Mouse (Mus musculus): ENCODE results near the gene Klhl42.

The Klhl42 gene

DNA sequence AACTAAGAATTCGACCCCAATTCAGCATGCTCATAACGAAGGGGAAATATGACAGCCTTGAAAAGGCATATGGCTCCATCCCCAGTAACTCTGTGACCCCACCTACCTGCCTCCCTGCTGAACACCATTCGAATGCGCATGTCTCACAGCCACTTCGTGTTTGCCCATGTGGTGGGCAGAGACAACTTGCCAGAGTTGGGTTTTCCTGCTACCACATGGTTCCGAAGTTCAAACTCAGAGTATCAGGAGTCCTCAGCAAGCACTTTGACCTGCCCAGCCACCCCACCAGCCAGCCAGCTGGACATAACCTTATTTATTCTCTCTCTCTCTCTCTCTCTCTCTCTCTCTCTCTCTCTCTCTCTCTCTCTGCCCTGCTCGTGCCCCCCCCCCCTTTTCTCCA is 3.4 kb upstream of the Klhl42 start:
- no peak for DNase-seq (ENCODE audit: low spot score)

DNA sequence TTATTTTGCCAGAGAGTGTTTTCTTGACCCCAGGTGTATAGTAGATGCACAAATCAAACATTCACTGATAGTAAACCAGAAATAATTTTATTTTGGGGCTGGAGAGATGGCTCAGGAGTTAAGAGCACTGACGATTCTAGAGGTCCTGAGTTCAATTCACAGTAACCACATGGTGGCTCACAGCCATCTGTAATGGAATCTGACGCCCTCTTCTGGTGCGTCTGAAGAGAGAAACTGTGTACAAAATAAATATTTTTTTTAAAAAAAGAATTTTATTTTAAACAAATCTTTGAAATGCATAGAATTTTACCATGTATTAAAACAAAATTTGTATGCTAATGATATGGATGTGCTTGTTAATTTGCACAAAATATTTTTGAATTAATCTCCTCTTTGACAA is 2.7 kb upstream of the Klhl42 start:
- DNase-seq (ENCODE audit: low spot score): no peak

DNA sequence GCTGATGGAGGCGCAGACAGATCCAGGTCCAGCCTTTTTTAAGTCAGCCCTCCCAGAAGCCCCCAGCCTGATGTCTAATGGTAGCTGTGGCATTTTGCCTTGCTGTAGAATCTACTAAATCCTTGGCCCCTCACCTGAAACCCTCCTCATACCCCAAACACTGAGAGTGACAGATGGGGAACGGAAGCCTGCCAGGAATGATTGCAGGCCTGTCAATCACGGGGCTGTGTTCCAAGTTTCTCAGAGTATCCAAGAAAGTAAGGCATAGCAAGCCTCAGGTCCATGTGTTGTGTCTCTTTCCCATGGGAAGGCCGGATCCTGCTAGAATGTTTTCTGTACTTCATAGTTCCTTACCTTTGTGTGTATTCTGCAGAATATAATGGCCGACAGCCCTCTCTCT is 988 bp upstream of the Klhl42 start:
- no peak for DNase-seq (ENCODE audit: low spot score)

DNA sequence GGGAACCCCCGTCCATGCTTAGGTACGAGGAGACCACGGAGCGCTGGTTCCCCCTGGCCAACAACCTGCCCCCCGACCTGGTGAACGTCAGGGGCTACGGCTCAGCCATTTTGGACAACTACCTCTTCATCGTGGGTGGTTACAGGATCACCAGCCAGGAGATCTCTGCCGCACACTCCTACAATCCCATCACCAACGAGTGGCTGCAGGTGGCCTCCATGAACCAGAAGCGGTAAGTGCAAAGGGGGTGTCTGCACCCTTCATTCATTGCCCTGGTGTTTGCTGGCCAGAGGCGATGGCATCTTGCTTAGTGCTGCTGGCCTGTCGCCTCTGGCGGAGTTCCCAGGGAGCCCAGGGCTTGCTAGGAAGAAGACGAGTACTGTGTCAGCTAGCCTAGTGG is 957 bp downstream of the Klhl42 start:
- DNase-seq (ENCODE audit: low spot score): peak; percentile 42

DNA sequence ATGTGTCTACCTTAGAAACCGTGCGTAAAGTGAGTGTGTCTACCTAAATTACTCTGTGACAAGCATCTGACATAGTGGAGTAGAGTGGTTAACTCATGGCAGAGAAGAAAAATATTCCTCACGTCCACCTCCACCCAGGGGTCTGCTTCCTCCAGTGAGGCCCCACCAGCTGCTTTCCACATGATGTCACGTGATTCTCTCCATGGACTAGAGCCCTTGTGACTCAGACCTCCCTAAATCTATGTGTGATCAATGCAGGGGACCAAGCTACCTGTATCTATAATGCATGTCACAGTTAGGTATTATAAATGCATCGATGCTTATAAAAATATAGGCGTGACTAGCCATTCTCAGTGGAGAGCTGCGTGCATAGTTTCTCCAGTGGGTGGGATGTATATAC is 3.6 kb downstream of the Klhl42 start:
- DNase-seq (ENCODE audit: low spot score): no peak

DNA sequence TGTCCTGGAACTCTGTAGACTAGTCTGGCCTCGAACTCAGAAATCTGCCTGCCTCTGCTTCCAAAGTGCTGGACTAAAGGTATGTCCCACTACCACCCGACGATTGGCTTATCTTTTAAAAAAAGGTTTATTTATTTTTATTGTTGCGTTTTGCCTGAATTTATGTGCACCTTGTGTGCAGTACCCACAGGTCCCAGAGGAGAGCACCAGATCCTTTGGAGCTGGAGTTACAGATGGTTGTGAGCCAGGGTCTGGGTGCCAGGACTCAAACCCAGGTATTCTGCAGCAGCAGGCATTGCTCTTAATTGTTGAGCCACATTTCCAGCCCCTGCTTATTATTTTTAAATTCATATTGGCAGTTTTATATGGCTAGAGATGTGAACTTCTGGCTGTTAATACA is 4.9 kb downstream of the Klhl42 start:
- no peak for DNase-seq (ENCODE audit: low spot score)

DNA sequence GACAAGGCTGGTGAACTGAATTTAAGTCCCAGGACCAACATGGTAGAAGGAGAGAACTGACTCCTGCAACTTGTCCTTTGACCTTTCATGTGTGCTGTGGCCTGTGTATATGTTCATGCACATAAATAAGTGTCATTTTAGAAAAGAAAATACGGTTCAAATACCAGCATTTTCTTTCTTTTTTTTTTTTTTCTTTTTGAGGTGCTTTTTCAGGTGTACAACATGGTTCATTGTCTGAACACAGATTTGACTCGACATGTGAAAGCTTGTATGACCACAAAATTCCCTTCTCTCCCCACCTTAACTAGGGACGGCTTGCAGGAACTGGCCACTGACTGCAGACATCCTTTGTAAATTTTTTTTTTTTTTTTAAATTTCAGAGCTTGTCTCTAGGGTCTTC is 5.8 kb downstream of the Klhl42 start:
- no peak for DNase-seq (ENCODE audit: low spot score)

DNA sequence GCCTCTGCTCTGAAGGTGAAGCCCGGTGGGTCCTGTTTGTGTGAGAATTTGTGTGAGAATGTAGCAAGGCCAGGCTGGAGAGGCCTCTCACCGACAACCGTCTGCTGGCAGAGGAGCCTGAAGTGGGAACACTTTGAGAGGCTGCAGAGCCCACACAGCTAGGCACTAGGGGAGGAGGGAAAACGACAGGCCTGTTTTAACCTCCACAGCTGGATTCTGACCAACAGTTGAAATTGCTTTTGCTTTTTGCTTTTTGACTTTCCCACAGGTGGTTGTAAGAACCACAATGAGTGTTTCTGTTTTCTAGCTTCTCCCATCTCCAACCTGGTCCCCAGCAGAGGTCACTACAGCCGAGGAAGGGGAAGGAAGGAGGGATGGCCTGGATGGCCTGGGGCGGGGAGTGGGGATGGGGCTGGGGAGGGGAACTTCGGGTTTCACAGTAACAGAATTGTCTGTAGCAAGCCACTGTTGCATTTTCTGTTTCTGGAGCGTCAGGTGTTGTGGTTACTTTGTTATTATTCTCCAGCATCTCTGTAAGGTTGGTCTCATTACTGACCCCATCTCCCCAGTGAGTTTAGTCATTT is 6.3 kb downstream of the Klhl42 start:
- DNase-seq (ENCODE audit: low spot score): no peak

DNA sequence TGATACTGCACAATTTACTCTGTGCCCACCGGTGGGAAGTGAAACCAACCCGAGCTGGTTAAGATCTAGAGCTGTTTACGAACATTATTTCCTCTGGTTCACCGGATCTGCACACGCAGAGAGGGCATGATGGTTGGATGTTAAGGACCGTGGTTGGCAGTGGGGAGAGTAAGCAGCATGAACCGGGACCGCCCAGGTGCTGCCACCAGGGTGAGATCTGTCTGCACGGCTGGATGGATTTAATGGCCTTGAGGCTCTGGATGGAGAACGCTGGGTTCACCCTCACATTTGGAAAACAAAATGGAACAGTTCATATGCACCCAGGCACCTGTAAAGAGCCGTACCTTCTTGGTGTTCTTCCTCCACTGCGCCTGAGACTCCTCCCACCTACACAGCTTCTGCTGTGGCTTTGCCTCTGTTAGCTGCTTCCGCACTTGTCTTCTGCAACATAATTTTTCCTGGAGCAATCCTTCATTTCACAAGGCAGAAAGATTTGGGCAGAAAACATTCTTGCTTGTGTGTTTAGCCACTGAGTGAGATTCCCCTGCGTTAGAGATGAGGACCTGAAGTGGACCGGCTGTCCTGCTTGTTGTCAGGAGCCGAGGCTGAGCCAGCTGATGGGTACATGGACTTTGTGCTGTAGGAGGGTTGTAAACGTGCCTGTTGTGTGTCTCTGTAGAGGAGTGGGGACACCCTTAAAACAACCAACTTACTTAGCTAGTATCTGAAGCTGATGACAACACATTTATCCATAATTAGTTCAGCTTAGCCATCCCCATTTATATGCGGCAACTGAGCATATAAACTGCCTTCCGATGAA is 8.5 kb downstream of the Klhl42 start:
- DNase-seq (ENCODE audit: low spot score): no peak

DNA sequence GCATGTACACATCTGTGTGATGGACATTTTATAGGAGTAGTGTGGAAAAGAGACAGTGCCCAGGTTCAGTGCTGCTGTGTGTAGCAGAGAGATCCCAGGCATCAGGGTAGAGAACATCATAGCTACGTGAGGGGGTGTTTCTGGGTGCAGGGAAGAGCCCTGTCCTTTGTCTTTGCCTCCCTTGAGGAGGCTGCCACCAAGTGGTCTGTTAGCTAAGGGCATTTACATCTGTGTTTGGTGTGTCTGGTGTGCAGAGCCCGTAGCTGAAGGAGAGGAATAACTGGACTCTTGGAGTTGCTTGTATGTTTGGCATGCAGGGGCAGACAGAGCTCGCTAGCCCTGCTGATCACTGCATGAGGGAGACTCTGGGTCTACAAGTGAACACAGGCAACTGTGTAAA is 11.1 kb downstream of the Klhl42 start:
- no peak for DNase-seq (ENCODE audit: low spot score)

DNA sequence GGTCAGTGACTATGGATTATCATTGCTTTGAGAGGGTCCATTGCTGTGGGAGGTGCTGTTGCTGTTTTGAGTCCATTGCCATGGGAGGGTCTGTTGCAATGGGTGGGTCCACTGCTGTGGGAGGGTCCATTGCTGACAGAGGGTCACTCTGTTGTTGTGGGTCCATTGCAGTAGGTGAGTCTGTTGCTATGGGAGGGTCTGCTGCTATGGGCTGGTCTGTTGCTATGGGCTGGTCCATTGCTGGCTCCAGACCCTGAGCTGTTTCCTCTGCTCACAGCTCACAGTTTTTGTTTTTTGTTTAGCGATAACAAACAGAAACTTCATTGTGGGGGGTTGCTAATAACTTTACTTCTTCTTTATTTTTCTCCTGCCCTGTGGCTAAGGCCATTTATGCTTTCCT is 14.3 kb downstream of the Klhl42 start:
- no peak for DNase-seq (ENCODE audit: low spot score)

DNA sequence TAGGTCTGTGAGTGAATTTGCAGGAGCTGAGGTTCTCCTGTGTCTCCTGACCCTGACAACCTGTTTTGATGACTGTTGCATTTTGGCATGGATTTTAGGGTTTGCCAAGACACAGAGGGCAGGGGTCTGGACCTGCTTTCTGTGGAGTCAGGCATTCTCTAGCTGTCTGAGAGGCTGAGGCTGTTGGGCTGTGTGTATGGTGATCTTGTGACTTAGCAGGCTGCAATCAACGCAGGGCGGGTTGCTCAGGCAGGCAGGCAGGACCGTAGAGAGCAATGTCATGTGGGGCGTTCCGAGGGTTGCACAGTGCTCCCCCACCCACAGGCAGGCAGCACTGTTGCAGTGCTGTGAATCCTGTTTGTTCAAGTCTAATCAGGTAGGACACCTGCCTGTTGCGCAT is 15.5 kb downstream of the Klhl42 start:
- no peak for DNase-seq (ENCODE audit: low spot score)

DNA sequence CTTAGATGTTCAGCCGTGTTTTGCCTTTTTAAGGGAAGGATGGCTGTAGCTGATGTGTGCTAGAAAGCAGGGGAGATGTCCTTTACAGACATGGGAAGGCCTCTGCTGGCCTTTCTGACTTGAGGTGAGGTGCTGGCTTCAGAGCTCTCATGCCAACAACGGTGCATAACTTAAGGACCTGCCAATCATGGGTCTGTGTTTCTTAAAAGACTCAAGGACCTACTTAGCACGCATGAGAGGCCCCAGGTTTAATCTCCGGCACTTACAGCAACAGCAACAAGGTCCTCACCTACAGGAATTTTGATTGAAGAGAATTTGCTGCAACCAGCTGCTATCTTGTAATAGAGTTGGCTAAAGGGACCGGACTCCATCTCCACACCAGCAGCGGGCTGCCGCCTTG is 18.1 kb downstream of the Klhl42 start:
- no peak for DNase-seq (ENCODE audit: low spot score)

DNA sequence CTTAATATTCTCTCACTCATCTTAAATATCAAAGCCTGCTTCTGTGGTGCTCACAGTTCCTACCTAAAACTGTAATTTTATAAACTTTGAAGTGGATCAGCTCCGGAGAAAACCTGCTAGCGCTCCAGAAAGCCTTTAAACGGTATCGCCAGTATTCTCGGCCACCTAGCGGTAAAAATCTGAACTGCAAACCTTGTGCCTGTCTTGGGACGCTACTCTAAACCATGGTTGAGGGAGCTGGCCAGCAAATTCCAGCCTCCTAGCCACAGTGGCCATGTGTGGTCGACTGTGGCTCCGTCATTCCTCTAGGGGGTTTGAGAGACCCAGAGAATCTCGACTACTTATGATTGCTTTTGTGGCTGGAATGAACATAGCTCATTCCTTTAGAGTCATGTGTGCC is 25.4 kb downstream of the Klhl42 start:
- DNase-seq (ENCODE audit: low spot score): peak; percentile 72

DNA sequence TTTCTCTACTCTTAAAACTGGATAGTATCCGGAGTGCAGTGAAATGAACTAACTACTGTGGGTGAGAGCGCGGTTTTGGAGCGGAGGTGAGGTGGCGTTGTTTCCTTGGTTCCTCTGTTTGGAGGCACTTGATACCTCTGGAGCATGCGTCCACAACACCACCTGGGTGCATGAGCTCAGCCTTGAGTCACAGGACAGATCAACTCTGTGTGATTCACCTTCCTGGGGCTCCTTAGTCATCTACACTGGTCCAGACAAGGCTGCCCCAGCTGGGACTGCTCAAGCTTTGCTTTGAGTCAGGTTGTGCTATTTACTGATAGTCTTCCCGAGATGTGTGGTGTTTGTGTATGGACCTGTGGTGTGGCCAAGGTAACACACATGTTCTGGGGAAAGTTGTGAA is 26.6 kb downstream of the Klhl42 start:
- DNase-seq (ENCODE audit: low spot score): no peak

DNA sequence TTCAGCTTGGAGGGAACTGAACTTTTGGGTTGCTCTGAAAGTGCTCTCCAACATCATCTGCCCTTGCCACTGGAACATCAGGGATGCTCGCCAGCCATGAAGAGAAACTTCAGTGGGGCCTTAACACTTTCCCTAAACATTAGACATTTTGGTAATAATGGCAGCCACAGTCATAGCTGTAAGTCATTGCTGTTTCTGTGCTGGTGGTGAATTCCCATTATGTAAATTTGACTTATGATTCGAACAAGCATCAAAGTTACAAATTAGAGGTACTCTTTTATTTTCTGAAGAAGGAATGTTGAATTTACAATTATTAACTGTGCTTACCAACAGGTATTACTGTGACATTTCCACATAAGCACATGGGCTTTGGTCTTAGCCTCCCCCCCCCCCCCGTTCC is 27.0 kb downstream of the Klhl42 start:
- no peak for DNase-seq (ENCODE audit: low spot score)

DNA sequence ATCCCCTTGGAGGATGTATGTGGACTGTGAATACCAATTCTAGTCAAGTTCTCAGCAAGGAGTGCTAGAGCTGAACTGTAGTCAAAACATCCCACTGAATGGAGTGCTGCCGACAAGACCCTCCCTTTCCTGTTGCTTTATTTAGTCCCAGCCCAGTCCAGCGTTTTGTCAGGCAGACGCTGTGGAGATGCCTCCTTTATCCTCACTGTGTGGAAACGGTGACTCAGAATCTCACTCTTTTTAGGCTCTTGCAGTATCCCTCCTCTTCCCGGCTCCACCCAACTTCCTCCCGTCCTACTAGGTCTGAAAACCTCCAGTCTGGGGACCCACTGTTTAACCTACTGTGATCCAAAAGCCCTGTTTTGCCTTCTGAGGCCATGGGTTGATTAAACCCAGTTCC is 30.1 kb downstream of the Klhl42 start:
- DNase-seq (ENCODE audit: low spot score): no peak

DNA sequence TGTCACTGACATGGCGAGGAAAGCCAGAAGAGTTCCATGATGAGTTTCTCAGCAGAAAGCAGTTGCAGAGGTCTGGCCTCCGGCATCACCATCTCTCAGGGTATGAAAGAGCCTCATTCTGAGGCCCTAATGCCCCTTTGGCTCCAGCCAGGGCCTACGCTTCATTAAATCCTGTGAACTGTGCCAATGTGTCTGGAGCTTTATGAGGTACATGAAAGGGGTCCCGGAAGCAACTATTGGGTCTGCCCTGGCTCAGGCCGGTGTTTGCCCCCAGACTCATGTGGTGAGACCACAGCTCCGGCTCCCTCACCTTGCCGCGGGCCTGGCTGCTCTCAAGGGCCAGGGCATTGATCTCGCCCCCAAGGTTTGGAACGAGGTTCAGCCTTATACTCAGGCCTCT is 36.1 kb downstream of the Klhl42 start:
- no peak for DNase-seq (ENCODE audit: low spot score)

DNA sequence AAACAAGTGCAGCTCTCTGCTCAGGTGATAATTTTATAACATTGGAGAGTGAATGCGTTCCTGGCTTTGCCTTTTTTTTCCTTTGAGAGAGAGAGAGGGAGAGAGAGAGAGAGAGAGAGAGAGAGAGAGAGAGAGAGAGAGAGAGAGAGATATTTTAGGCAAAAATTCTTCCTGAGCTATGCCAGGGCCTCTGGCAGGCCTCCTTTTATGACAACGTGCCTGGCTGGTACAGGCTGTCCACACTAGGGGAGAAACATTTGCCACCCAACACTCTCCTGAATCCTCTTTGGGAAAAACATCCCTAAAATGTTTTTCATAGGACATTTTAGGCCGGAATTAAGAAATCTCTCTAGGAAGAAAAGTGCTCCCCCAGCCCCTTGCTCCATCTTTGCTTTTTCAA is 47.1 kb downstream of the Klhl42 start:
- no peak for DNase-seq (ENCODE audit: low spot score)

DNA sequence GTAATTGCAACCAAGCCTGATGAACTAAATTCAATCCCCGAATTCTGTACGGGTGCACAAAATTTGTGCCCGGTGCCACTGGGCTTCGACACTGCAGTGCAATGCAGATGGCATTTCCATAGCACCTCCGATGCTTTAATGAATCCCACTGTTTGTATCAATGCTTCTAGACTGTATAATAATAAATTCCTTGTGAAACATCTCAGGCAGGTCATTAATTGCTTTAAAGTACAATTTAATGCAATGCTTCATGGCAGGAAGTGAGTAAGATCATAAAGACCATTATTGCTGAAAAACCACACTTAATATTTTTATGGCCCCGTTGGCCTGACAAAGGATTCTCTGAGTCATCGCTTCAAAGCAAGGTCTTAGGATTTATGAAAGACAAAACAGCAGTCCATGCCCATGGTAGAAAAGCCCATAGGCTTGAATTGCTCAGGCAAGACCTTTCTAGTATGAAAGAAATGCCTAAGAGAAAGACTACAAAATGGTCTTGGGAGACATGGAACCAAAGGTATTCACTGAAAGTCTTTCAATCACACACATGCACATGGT is 49.5 kb downstream of the Klhl42 start:
- no peak for DNase-seq (ENCODE audit: low spot score)

DNA sequence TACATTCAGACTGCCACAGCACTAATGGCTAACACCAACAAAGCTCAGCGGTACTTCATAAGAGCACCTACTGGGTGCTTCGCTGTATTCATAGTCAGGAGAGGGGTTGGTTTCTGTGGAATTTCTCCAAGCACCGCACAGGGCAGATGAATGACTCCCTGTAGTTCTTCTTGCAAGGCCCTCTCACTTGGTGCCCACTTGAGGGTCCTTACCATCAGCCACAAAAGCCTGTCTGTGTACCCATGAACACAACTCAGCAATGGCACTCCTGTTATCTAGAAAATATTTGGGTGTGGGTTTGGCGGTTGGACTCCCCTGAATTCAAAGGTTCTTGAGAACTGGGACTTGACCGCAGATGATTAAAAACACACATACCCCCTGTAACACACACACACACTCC is 53.5 kb downstream of the Klhl42 start:
- DNase-seq (ENCODE audit: low spot score): no peak

DNA sequence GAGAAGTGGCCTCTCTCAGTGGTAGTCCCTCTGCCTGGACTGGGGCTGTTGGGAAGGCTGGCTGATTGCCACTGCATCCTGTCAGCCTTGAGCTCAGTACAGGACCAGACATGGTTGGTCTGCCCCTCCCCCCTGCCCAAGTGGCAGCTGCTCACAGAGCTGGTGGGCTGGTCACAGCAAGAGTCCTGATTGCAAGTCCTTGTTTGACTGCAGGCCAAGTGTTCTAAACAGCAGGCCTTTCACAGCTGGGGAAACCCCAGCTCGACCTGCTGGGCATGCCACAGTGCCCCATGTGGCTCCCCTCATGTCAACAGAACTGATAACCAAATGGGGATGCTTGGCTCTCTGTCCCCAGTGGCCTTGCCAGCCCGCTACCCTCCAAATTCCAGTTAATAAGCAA is 54.1 kb downstream of the Klhl42 start:
- DNase-seq (ENCODE audit: low spot score): peak; percentile 79

DNA sequence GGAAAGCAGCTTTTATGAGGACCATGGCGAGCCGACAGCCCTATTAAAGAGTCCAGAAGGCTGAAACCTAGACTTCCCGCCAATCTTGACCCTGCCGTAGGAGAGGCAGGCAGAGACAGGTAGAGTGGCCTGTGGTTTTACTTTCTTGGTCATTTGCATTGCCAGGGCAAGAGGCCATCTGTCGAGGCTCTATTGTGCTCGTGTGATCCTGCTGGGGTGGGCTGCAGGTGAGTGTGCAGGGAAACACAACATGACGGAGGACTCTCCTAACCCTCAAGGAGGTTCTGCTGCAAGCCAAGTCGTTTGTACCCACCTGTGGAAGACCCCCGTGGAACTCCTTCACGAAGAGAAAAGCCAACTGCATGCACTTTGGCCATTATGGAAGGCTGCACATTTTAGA is 54.6 kb downstream of the Klhl42 start:
- DNase-seq (ENCODE audit: low spot score): no peak

DNA sequence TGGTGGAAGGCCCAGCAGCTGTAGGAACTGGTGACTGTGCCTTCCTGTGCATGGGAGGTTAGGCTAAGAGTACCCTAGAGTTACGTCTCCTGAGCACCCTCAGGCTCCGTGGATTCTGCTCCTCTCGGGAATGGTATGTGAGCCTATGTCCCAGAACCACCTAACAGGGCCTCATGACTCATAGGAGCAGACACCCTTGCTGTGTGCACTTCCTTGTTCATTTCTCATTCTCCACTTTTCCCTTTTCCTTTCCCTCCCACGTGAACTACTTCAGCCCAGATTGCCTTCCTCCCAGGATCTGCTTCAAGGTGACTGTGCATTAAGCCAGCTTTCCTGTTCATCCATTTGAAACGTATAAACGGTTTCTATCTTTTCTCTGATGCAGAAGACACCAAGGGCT is 59.9 kb downstream of the Klhl42 start:
- no peak for DNase-seq (ENCODE audit: low spot score)
